Mouse (Mus musculus) right cerebral cortex, adult 18-20 months (tissue): ENCODE data around the gene Frmd4b.

Experiments used
- DNase-seq: peaks from one replicate; pipeline ENCODE4 v3.0.0; 2022; ENCODE audit warnings: mixed read lengths

The Frmd4b gene

DNA sequence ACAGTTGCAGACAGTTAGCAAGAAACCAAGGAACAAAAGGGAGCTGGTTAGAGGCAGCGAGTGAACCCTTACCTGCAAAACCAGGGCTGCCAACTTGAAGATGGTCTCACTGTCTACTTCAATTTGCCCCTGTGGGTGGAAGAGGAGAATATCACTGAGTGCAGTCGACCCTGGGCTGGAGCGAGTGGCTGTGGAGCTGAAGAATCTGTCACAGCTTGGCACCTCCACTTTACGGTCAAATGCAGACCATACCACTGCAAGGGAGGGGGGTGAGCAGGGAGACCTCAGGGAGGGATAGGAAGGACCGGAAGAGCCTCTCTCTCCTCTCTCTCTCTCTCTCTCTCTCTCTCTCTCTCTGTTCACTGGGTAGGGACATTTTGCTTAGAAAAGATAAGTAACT lies 263.4 kb downstream of the Frmd4b start:
- DNase-seq = no peak

- DNase-seq = no peak
Observed at GRCm38 (mm10) chr6:97353371-97353770, 264.0 kb downstream of the Frmd4b start.

DNA sequence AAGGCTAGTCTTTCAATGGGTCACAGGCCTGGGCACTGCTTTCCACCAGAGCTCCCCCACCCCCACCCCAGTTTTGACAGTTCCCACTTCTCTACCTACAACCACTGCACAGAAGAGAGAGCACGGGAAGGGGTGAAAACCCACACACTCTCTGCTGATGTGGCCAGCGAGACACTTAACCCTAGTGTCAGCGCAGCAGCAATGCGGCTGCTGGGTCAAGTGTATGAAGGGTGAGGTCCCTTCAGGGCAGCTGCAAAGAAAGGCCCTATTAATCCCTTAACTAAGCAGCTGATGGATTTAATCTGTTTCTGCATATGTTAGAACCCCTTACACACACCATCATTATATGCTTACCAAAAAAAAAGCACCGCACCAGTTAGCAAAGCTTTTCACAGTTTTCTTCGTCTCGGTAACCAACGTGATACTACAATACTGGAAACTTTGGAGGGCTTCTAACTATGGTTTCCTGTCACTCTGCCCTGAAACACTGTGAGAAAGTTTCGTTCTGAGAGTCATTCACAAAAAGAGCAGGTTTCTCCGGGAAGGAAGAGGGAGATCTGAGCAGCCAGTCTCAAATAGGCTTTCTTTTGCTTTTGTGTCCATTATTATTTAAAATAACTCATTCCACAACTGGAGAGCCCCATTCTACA lies 264.7 kb downstream of the Frmd4b start:
- no peak for DNase-seq

GRCm38 (mm10) chr6:97349355-97350138 lies 267.8 kb downstream of the Frmd4b start:
- no peak for DNase-seq

DNA sequence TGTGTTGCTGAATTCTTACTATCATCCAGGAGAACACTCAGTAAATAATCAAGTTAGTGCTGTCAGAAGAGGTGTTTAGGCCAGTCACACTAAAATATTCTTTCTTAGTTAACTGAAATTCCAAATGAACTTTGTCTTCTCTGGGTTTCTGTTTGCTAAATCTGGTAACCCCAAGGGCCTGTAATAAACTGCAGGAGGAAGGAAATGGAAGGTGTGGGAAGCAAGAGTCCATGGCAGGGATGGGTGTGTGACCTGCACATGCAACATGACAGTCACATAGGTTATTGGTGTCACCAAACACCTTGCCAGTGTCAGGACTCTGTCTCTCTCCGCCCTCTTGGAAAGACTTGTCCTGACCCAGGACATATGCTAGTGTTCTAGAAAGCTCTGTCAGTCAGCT lies 270.4 kb downstream of the Frmd4b start:
- DNase-seq = no peak

DNA sequence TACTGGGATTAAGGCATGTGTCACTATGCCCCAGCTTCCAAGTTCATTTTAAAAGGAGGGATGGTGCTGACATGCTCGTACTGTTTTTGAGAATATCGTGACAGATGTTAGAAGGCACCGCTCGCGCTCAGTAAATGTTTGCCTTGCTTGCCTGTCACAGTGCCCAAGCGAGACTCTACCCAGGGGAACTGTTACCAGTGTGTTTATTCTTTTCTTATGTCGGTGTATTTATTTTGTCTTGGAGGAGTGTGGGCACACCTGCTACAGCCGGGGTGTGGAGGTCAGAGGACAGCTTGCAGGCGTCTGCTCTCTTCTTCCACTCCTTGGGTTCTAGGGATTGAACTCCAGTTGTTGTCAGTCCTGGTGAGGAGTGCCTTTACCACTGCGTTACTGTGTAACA lies 270.8 kb downstream of the Frmd4b start:
- DNase-seq = no peak

- DNase-seq = no peak
Observed at GRCm38 (mm10) chr6:97345921-97346320, 271.4 kb downstream of the Frmd4b start.

DNA sequence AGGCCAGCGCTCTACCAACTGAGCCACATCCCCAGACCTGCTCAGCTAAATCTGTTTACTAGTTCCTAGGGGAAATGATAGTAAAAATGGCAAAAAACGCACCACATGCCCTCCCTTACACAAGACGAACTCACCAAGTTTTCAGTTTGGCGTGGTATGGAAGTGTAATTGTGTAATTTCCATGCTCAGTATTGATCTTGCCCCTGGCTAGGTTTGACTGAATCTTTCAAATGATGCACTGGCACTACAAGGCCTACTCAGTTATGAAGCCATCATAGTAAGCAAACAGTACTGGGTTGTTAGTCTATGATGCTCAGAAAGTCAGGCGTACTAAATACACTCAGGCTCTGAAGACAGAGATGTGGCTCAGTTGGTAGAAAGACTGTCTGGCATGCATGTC lies 275.2 kb downstream of the Frmd4b start:
- no peak for DNase-seq

GRCm38 (mm10) chr6:97341628-97342027 lies 275.7 kb downstream of the Frmd4b start:
- no peak for DNase-seq

DNA sequence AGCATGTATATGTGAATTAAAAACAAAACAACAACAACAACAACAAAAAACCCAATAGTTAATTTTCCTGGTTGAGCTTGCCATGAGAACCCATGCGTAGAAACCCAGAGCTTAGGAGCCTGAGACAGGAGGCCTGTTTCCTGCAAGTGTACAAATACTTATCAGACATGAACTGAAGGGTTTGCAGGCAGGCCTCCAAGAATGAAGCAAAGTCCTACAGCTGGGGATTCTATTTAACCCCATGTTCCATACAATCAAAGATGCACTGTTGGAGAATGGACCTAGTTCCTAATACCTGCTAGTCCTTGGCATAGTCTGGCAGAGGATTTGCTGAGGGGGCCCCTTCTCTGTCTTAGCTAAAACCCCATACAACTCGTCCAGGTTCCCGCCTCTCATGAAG lies 276.2 kb downstream of the Frmd4b start:
- no peak for DNase-seq

DNA sequence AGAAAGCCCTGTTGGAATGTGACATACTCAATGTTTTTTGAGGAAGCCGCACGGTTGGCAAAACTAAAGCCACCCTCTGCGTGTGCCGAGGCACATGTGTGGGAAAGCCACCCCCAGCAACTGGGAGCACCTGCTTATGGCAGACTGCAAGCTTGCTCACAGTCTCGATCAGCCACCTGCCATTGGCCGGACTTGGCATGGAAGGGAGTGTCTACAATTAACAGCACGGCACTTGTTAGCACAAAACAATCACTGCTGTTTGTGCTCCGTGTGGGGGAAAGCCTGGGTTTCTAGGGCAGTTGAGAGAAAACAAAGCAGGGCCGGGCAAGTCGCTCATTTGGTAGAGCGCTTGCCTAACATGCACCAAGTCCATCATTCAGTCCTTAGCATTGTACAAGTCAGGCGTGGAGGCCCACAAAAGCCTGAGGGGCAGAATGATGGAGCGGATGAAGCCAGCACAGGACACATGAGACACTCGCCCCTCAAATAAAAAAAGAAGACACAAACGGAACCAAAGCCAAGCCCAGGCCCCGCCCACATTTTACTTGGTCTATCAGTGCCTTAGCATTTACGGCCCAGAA lies 277.0 kb downstream of the Frmd4b start:
- peak; percentile 42 for DNase-seq

DNA sequence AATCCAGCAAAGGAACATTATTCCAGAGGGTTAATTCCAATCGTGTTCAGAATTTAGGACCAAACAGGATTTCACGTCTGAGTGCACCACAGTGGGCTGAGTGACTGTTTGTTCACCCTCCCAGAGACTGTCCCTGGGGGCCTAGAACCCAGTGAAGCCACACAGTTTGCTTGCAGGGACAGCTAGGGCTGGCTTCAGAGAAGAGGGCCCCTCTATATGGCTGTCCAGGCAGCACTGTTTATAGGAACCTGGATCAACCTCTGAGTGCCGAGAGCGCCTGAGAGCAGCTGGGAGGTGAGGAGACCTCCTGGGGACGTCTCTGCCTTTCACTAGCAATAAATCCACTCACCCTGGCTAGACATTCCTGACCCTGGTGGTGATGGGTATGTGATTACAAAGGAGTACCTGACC lies 278.1 kb downstream of the Frmd4b start:
- no peak for DNase-seq

GRCm38 (mm10) chr6:97338843-97339242 lies 278.5 kb downstream of the Frmd4b start:
- DNase-seq = no peak

DNA sequence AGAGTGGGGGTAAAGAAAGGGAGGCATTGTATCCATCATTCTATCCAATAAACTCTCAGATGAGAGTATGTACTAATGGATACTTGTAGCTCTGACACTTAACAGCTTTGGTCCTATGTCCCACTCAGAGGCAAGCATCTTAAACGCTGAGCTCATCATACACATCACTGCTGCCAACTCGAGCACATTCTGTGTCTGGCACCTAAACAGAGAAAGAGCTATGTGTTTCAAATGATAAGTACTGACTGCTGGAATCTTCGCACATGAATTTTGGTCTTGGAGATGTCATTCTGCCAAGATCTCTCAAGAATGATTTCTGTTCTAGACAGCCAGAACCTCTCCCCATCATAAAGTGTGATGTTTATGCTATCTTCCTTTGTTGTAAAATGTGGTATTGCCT lies 284.0 kb downstream of the Frmd4b start:
- no peak for DNase-seq

DNA sequence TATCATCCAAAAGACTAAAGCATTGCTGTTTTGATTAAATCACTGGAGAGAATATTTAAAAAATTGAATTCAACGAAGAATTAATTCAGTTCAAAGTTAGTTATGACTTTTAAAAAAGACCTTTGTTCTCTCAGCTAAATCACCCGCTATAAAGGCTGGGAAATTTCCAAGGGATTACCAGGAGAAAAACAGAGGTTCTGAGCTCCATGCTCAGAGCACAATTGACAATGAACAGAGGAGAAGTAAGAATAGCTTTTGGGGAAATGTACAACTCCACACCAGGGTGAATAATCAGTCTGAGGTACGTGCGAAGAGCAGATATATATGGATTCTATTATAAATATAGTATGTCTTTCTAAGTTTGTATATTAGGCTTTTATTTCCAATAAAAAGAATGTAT lies 293.4 kb downstream of the Frmd4b start:
- DNase-seq = no peak

DNA sequence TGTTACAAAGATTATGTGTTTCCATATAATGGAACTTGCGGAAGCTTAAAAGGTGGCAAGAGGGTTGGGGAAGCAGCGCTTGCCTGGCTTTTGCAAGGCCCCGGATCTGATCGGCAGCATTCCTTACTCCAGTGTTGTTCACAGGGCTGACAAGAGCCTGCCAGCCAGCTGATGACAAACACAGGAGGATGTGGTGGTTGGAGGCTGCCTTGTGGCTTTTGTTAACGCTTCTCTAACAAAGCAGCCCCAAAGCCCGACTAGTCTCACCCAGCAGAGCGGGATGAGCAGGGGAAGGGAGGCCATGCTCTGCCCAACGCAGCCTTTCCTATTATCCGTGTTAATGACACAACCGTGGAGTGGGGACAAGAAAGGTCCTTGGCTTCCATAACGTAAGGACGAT lies 295.2 kb downstream of the Frmd4b start:
- DNase-seq = no peak

DNA sequence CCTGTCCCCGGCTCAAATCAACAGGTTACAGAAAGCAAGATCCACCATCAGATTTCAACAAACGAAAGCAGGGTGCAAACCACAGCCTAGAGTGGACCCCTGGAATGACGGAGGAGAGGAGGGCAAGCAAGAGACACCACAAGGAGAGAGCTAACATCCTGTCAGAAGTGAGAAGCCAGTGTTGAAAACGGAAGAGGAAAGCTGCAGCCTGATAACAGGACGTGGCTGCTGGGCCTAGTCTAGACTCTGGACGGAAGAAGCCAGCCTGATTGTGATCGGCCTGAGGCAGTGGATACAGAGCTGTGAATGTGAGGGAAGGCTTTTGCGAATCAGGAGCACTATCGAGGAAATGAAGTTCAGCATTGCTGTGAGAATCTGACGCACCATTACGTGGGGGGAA lies 296.2 kb downstream of the Frmd4b start:
- no peak for DNase-seq

DNA sequence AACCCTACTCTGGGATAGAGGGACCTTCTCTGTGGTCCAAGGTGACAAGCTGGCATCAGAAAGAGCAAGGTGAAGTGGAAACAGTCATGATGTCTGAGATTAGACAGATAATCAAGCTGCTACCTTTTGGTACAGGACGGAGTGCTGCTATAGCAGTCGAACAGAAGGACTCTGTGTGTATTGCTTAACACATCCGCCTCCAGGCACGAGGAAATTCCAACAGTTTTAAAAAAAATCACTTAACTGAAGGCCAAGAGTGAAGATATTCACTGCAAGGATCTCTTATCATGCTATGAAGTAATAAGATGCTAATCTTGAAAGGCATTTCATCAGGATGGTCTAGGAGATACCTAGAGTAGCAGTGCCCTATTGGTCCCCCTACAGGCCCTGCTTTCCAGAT lies 298.3 kb downstream of the Frmd4b start:
- DNase-seq = peak; percentile 24

DNA sequence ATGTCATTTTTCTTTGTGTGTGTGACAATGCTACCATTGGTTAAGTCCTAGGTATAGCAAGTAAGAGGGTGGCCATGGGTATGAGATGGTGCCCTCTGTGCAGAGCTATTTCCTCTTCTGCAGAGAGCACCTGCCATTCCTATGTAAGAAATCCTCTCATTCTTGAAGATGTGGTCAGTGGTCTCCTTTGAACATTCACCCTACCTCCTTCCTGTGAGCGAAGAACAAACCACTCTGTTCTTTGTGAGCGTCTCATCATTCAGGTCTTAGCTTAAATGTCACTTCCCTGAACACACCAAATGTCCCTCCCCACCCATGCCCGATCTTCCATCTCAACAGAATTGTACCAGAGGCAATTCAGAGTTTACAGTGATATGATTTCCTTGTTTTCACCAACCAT lies 299.4 kb downstream of the Frmd4b start:
- no peak for DNase-seq

DNA sequence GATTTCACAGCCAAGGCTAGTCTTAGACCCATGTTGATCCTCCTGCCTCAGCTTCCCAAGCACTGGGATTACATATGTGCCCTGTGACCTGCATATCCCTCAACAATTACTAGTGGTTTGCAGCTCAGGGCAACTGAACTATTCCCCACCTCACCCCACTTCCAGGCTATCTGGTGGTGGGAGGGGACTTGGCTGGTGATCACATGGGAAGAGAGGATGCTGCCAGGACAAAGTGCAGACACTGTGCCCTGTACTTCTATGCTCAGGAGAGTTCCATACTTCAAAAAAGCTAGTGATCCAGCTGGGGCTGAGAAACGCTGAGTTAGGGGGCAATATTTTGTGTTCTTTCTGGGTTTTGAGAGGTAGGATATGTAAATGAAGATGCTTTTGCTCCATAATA lies 300.6 kb downstream of the Frmd4b start:
- no peak for DNase-seq

- DNase-seq = no peak
Observed at GRCm38 (mm10) chr6:97315311-97315710, 302.0 kb downstream of the Frmd4b start.

DNA sequence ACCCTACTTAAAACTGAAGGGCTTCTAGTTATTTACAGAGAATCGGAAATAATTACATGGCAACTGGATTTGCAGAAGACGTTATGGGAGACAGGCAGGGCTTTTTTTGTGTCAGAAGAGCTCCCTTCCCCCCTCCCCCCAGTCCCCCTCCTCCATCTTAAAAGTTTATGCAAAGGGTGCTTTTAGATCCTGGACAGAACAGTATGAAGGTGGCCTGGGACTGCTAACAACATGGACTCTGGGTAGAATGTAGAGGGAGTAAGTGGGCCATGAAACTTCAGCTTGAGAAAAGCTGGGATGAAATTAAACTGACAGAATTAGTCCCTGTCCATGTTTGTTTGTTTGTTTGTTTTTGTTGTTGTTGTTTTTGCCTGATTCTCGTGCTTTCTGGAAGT lies 304.8 kb downstream of the Frmd4b start:
- DNase-seq = no peak

GRCm38 (mm10) chr6:97311599-97312544 lies 305.5 kb downstream of the Frmd4b start:
- DNase-seq = no peak
